Mouse (Mus musculus) heart, adult 18-20 months (tissue): ENCODE results near the gene 1700013G24Rik. TPM values are rescaled to one million over a fixed set of nuclear protein-coding genes. Genes with fewer than 3 reads are reported as not detected.
A peak's percentile ranks its signal among the peaks of the same experiment; 100 is the strongest.

Source experiments
- DNase-seq, 2 experiments: peaks; one replicate each; pipeline ENCODE4 v3.0.0; 2021 to 2022; ENCODE audit warnings: mixed read lengths in 1 of 2
- total RNA-seq, 2 experiments: library from RNA; stranded (reverse); gene quantifications; 2 replicates each; pipeline ENCODE4 v1.2.3; 2021

The 1700013G24Rik gene
- total RNA-seq, 2 experiments from 2014 or later: not detected

DNA sequence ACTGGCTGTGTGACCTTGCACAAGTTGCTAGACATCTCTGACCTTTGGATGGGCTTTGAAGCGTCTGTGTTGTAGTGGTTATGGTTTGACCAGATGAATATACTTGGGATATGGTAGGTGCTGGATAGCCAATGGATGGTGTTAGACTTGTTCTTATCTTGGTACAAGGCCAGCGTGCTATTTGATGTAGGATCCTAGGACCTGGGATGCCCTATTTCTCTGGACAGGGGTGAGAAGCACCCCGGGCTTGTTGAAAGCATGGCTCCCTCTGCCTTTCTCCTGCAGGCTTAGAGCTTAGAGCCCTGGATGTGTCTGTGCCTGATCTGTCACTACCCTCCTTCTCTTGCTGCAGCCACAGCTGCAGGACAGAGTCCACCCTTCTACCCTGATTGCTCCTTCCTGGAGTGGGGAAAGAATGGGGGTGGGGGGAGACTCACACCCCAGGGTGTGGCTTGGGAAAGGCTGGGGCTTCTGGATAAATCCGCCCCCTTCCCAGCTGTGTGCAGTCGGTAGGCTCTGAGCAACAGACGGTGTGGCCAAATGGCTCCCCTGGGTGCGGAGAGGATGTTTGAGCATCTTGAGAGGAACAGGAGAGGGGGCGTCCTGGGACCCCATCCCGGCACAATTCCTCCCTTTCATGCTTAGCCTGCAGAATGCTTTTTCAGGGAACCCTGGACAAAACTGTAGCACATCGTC is 23.1 kb downstream of the 1700013G24Rik start:
- peak; percentile 89 to 94 for DNase-seq

- DNase-seq: peak; percentile 85 to 87
Measured at GRCm38 (mm10) chr4:137476761-137477237, 23.7 kb downstream of the 1700013G24Rik start.

DNA sequence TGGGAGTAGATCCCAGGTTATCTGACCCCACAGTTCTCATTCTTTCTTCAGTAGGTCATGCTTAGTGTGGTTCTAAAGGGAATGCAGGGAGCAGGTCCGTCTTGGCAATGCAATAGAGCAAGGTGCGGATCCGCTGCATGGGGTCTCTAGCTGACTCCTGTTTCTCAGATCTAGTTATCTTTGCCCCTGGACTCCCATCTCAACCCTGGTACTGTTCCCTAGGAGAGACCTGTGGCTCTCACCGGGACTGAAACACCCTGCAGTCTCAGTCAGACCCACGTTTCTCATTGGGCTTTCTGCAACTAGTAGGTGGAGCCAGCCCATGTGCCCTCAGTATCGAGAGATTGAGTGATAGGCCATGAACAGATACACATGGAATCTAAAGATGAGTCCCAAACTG is 24.5 kb downstream of the 1700013G24Rik start:
- DNase-seq: peak in 1 of 2 experiments; percentile 24

DNA sequence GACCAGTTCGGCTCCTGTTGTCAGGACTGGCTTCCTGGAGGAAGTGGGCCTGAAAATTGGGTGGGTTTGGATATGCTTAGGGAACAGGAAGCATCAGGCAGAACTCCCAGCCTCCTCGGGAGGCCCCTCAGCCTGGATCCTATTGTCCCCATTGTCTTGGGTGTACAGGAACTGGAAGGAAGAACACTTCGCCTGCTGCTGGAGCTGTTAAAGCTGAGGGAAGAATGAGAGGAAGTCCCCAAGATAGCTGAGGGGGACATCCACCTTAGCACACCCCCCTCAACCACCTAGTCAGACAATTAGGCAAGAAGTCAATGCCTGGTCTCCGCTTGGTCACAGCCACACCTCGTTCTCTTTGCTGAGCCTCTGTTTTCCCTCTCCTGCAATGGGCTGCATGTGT is 25.2 kb downstream of the 1700013G24Rik start:
- peak; percentile 51 to 86 for DNase-seq

GRCm38 (mm10) chr4:137479757-137480156 is 26.7 kb downstream of the 1700013G24Rik start:
- DNase-seq: no peak

GRCm38 (mm10) chr4:137480191-137480992 is 27.3 kb downstream of the 1700013G24Rik start:
- no peak for DNase-seq

GRCm38 (mm10) chr4:137480993-137481340 is 27.9 kb downstream of the 1700013G24Rik start:
- no peak for DNase-seq

- DNase-seq: no peak
Measured at GRCm38 (mm10) chr4:137481381-137482030, 28.4 kb downstream of the 1700013G24Rik start.

- DNase-seq: peak; percentile 68 to 82
Measured at GRCm38 (mm10) chr4:137483871-137484270, 30.8 kb downstream of the 1700013G24Rik start.

- peak; percentile 76 to 84 for DNase-seq
Measured at GRCm38 (mm10) chr4:137484586-137484985, 31.5 kb downstream of the 1700013G24Rik start.

DNA sequence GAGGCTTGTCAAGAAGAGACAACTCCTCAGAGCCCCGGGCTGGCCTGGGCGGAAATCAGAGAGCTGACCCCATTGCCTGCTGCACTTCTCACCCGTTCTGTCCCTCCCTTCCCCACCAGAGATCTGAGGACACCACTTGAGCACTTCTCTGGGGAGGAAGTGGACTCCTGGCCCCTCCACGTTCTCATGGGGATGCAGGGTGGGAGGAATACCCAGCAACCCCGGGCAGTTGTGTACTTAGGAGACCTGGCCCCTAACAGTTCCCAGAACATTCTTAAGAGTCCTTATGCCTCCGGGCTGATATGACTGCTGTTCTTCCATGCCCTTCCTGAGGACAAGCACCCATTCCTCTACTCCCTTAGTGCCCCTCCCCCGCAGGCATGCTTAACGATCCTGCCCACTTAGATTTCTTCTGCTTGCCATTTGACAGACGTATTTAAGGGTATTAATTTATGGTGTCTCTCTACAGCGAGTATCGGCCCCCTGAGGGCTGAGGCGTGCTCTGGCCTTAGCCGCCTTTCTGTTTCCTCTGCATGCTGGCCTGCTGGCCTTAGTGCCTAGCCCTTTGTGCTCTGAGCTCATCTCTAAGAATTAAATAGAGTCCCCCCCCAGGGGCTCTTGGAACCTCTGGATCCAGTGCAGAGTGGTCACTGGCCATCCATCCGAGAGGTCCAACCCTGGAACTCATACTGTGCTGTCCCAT is 32.3 kb downstream of the 1700013G24Rik start:
- peak in 1 of 2 experiments; percentile 53 for DNase-seq

DNA sequence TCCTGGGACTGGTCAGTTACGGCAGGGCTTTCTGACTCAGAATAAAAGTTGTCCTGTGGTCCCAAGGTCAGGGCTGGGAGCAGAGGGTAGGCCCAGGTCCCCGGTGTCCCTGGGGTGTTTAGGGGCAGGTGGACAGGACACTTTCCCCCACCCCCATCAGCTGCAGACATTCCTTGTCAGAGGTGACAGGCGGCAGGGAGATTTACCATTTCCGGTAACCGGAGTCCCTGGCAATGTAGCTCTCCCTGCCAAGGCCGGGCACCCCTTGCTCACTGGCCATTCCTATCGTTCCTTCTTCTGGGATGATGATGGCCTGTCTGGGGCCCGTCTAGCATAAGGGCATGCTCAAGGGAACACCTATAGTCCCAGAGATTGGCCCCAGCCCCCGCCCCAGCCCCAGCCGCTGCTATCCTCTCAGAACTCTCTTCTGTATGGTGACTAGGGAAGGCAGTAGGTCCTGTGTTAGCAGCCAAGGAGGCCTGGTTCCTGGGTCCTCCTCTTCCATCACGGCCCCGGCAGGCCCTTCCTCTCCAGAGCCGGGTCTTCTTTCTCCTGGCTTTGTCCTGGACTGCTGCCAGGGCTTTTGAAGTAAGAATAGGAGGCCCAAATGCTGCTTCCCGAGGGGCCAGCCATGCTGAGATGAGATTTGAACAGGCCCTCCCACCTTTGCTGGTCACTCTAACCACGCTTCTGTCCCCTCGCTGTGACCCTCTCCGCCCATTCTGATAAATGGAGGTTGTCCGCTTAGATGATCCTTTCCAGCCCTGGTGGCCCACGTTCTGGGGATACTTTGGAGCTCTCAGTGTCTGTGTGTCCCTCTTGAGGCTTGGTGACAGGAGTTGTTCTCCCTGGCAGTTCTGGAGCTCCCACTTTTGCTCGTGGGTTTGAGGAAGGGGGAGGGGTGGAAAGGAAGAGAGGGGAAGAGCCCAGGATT is 33.3 kb downstream of the 1700013G24Rik start:
- peak in 1 of 2 experiments; percentile 60 for DNase-seq

DNA sequence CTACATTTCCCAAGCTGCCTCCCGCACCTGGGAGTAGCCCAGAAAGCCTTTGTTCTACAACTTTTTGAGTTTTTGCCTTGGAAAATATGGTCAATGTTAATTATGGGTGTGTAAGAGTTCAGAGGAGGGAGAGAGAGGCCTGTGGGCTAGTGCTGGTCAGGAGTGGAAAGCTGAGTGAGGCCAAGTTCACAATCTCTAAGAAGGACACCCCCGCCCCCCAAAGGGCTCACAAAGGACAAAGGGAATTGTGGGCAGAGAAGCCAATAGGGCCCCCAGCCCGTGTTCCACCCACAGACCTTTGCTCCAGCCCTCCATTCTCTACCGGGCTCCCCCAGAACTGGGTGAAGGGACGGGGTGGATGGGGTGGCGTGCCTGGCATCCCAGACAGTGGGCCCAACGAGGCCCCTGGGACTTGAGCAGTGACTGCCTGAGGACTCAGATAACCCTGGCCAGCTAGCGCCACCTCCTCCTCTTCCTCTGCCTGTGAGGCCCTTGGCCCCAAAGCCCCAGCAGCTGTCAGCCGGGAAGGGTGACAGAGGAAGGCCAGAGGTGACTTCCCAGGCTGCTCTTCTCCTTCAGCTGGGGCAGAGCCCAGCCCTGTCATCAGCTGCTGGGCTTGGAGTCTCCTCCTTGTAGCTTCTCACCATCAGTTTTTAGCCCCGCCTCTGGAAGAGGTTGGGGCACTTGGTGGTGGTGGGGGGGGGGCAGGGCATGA is 34.4 kb downstream of the 1700013G24Rik start:
- DNase-seq: peak; percentile 90 to 95

GRCm38 (mm10) chr4:137488038-137488437 is 35.0 kb downstream of the 1700013G24Rik start:
- DNase-seq: peak in 1 of 2 experiments; percentile 62

DNA sequence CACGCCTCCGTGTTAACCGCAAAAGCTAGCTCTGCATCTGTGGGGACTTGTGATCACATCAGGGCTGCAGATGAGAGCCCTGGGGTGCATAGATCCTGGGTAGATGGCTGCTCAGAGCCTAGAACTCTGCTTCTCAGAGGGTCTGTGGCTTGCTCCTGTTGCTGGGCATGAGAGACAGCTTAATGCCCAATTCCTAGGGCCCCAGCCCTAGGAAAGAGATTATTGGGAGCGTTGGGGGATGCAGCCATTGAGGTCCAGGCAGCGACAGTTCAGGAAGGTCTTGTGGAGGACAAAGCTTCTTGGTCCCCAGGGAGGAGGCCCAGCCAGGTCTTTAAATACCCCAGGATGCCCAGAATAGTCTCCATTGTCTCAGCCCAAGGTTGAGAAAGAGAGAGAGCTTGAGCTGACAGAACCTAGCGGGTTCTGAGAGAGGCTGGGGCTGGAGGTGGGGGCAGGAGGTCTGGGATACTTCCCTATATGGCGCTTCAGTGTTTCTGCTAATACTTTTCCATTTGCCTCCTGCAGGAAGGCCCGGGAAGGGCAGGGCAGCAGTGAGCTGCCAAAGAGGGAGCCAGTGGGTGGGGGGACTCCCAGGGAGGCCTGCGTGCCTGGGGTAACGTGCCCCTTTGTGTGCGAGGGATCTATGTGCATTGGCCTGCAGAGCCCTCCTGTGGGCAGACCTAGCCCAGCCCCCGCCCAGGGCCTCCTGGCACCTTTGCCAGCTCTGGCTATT is 35.7 kb downstream of the 1700013G24Rik start:
- DNase-seq: peak; percentile 84 to 90

DNA sequence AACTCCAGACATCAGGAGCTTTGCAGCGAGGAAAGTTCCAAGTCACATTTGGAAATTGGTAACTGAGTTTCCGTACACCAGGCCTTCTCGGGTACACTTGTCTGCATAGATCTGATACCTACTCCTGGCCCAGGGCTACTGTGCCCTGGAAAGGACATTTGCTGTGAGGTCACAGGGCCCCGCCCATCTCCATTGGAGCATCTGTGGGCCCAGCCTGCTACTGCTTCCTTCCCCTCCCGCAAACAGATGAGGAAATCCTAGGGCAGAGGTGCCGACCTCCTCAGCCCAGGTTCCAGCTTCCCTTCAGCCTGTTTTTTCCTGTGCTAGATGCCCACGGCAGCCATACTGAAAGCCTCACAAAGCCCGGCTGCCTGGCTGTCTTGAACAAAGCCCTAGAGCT is 36.9 kb downstream of the 1700013G24Rik start:
- peak; percentile 76 to 88 for DNase-seq

- peak in 1 of 2 experiments; percentile 37 for DNase-seq
Measured at GRCm38 (mm10) chr4:137492563-137492962, 39.5 kb downstream of the 1700013G24Rik start.

DNA sequence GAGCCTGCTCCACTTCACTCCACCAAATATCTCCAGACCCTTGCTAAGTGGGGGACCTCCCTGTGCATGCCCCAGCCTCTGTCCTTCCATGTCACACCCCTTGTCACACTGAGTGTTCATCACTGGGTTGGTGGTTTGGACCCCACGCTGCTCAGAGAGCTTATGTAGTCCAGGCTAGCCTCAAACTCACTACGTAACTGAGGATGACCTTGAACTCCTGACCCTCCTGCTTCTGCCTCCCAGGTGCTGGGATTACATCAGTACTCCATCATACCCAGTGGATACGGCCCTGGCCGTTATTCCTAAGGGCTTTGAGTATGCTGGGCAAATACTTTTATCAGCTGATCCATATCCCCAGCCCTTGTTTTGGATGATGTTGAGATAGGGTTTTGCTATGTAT is 40.1 kb downstream of the 1700013G24Rik start:
- DNase-seq: no peak

DNA sequence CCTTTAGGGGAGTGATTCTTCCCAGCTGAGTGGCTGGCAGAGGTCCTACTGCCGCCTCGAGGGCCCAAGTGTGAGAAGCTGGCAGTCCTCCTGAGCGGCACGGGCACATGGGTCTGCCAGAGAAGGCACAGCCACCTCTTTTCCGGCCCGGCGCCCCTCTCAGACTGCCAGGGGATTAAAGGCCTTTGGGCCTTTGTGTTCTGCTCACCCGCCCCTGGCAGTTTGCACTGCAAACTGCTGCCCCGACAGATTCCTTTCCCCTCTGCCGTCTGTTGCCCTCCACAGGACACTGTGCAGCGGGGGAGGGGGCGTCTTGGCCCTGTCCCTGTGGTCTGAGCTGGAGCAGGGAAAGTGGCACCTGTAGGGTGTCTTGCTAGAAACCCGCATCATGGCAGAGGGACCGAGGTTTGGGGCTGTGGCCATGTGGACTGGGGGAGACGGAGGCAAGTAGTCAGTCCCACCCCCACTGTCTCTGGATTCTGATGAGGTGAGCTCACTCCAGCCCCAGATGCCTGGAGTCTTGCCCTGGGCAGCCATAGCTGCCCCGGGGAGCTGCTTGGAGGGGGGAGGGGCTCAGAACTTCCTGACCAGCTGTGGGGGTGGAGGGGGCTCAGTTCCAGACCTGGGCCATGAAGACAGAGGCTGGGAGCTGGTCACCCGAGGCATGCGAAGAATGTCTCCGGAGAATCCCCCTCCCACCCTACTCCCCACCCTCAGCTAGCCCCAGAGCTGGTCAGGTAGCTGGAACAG is 41.8 kb downstream of the 1700013G24Rik start:
- peak; percentile 74 to 81 for DNase-seq
